Mouse (Mus musculus) spleen, postnatal 0 days (tissue): ENCODE results near the gene Trh. TPM values are rescaled to one million over a fixed set of nuclear protein-coding genes. Genes with fewer than 3 reads are reported as not detected.

Experiments
- polyA plus RNA-seq: library from polyadenylated mRNA; unstranded; fragments of >200 nt; fragmentation: Nextera tagmentation; extraction: Ambion mirVana; gene quantifications from 2 replicates; pipeline ENCODE4 v1.2.1, GENCODE M21; 2015

Gene Trh
- polyA plus RNA-seq, result 1.7 and 1.9 TPM in 2 replicates

DNA sequence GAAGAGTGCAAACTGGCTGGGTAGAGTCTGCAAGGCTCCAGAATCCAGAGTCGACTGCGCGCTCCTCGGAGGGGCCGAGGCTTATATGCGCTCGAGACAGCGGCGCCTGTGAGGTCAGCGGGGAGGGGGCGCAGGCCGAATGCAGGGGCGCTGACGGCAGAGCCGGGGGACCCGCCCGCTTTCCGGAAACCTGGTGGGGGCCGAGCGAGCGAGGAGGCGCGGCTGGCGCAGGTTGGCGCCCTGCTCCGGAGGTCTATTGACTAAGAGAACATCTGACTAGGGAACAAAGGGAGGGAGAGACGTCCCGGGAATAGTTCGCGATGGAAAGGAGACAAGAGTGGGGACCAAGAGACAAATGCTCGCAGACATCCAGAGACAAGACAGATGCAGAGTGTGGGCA is at the start of gene Trh:
Gene Trh (minus strand): TSS at position 60 of the 400 bp plus-strand sequence.

DNA sequence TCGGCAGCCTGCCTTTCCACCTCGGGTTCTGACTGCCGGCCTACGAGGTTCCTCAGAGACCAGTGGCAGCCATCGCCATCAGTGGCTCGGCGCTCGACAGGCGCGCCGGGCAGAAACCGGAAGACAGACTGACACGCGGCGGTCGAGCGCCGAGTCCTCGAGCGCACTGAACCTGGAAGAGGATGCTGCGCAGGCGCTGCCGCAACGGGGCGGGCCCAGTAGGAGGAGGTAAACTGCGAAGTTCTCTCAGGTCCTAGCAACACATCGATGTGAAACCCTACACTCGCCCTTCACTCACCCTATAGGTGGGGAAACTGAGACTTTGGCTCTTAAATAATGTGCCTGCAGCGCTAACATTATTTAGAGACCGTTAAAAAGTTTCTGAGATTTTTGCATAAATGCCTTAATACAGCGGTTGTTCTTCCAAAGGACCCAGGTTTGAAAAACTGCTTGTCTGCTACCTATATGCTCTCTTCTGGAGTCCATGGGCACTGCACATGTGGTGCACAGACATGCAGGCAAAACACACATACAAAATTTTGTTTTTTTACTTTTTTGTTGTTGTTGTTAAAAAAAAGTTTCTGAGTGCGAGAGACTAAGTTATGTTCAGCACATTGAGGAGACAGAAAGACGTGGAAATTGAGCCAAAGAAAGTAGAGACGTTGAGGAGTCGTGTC is 29.5 kb downstream of the Trh start, which contains the start of gene Rbsn:
Gene Rbsn (minus strand): TSS at position 153 of the 677 bp plus-strand sequence.

Other genes with a start within 250 kb of the Trh start
- gene Nr2c2, start 153.3 kb downstream of the Trh start, polyA plus RNA-seq, result 13.1 and 14.2 TPM in 2 replicates
- 43.5 and 48.8 TPM in 2 replicates for gene Mrps25, start 60.6 kb downstream of the Trh start, polyA plus RNA-seq
- gene Rbsn, start 29.7 kb downstream of the Trh start, polyA plus RNA-seq, result 7.7 and 9.5 TPM in 2 replicates